Mouse (Mus musculus): ENCODE results near the gene Rpl37.

The Rpl37 gene

GRCm38 (mm10) chr15:5149187-5149586, 32.7 kb downstream of the Rpl37 start:
- no peak for DNase-seq (ENCODE audit: low read depth, low spot score)

GRCm38 (mm10) chr15:5152171-5152570, 35.7 kb downstream of the Rpl37 start:
- no peak for DNase-seq (ENCODE audit: low read depth, low spot score)

- DNase-seq (ENCODE audit: low read depth, low spot score), result no peak
These were observed 38.2 kb downstream of the Rpl37 start for GRCm38 (mm10) chr15:5154621-5155020.

DNA sequence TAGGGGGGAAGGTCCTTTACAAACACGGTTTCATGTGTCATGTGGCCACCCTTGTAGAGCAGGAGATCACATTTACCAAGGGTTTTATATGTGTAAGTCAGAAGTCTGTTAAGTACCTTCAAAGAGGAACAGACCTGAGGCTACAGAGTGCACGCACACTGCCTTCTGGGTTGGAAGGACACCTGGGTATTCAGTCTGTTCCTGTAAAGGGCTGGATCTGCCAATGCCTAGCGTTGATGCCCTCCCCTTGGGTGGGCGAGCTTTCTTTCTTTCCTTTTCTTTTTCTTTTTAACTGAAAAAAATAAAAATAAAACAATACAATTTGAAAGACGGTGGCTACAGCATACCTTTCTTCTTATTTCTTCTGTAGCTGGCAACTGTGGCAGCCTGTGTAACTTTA, 38.6 kb downstream of the Rpl37 start:
- no peak for DNase-seq (ENCODE audit: low read depth, low spot score)

DNA sequence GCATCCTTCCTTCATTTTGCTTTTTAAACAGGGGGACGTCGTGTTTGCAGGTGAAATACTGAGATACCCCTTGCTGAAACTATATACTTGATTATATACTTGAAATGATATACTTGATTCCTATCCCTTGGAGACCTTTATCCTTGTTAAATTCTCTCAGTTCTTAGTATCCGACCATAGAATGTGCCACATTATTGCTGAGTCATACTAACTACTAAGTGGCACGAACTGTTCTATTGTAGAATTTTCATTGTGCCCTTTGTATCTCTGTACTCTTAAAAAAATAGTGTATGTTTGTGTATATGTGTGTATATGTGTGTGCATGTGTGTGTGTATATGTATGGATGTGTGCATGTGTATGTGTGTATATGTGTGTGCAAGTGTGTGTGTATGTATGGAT, 39.9 kb downstream of the Rpl37 start:
- DNase-seq (ENCODE audit: low read depth, low spot score), result no peak

DNA sequence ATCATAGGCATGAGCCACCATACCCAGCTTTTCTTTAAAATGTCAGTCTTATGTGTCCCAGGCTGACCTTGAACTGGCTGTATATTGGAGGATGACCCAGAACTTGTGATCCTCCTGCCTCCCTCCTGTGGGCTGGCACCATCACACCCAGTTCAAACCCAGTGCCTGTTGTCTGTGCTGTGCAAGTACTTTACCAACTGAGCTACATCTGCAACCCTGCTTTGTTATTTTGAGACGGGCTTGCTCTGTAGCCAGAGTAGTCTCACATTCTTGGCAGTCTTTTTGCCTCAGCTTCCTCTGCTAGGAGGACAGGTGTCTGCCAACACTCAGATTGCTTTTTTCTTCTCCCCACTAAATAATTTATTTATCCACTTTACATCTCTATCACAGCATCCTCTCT, 40.9 kb downstream of the Rpl37 start:
- DNase-seq (ENCODE audit: low read depth, low spot score), result no peak

GRCm38 (mm10) chr15:5158827-5159226, 42.4 kb downstream of the Rpl37 start:
- DNase-seq (ENCODE audit: low read depth, low spot score), result no peak

DNA sequence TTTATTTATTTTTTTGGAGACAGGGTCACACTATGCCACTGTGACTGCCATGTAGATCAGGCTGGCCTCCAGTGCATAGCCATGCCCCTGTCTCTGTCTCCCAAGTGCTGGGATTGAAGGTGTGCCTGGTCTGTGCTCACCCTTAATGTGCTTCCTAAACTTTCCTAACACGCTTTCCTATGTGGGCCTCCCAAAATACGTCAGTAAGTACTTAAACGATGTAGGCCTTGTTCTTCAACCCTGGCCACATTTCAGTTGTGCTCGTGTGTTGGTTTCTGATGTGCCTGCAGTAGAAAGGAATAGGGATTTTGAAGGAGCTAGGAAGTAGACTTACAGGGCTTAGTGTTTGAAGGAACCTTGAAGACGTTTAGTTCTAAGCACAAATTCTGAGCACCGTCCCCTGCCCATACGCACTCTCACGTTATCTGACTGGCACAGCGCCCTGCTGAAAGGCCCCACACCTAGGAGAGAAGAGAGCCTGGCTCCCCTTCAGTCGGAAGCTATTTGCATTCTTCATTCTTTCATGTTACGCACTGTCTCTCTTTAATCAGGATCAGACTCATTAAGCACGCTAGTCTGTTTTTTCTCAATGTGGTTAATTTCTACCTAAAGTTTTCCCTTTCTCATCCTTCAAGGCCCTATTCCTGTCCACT, 48.8 kb downstream of the Rpl37 start:
- no peak for DNase-seq (ENCODE audit: low read depth, low spot score)

All from retina, adult 2 months (tissue).